Mouse (Mus musculus): ENCODE data around the gene Pou2f1.
A peak's percentile ranks its signal among the peaks of the same experiment; 100 is the strongest.

Pou2f1 gene

GRCm38 (mm10) chr1:165882146-165882900 is 120.2 kb downstream of the Pou2f1 start:
- DNase-seq (ENCODE audit: low read depth, low spot score), result peak; percentile 31

- no peak for DNase-seq (ENCODE audit: low read depth, low spot score)
These were observed 123.7 kb downstream of the Pou2f1 start for GRCm38 (mm10) chr1:165878751-165879150.

- DNase-seq (ENCODE audit: low read depth, low spot score), result no peak
These were observed 126.8 kb downstream of the Pou2f1 start for GRCm38 (mm10) chr1:165875520-165876284.

GRCm38 (mm10) chr1:165874645-165875044 is 127.8 kb downstream of the Pou2f1 start:
- no peak for DNase-seq (ENCODE audit: low read depth, low spot score)

GRCm38 (mm10) chr1:165868659-165869058 is 133.8 kb downstream of the Pou2f1 start:
- no peak for DNase-seq (ENCODE audit: low read depth, low spot score)

- no peak for DNase-seq (ENCODE audit: low read depth, low spot score)
These were observed 135.7 kb downstream of the Pou2f1 start for GRCm38 (mm10) chr1:165866630-165867280.

- DNase-seq (ENCODE audit: low read depth, low spot score), result peak; percentile 51
These were observed 137.3 kb downstream of the Pou2f1 start for GRCm38 (mm10) chr1:165864864-165865795.

GRCm38 (mm10) chr1:165862059-165862458 is 140.4 kb downstream of the Pou2f1 start:
- no peak for DNase-seq (ENCODE audit: low read depth, low spot score)

GRCm38 (mm10) chr1:165861235-165861609 is 141.3 kb downstream of the Pou2f1 start:
- DNase-seq (ENCODE audit: low read depth, low spot score), result no peak

GRCm38 (mm10) chr1:165860373-165861234 is 141.9 kb downstream of the Pou2f1 start:
- no peak for DNase-seq (ENCODE audit: low read depth, low spot score)

GRCm38 (mm10) chr1:165858356-165858755 is 144.1 kb downstream of the Pou2f1 start:
- DNase-seq (ENCODE audit: low read depth, low spot score), result no peak

GRCm38 (mm10) chr1:165857279-165857678 is 145.2 kb downstream of the Pou2f1 start:
- DNase-seq (ENCODE audit: low read depth, low spot score), result no peak

GRCm38 (mm10) chr1:165855759-165856545 is 146.5 kb downstream of the Pou2f1 start:
- no peak for DNase-seq (ENCODE audit: low read depth, low spot score)

- peak; percentile 77 for DNase-seq (ENCODE audit: low read depth, low spot score)
These were observed 148.6 kb downstream of the Pou2f1 start for GRCm38 (mm10) chr1:165853729-165854420.

- no peak for DNase-seq (ENCODE audit: low read depth, low spot score)
These were observed 149.3 kb downstream of the Pou2f1 start for GRCm38 (mm10) chr1:165853131-165853721.

GRCm38 (mm10) chr1:165852131-165852530 is 150.3 kb downstream of the Pou2f1 start:
- no peak for DNase-seq (ENCODE audit: low read depth, low spot score)

- DNase-seq (ENCODE audit: low read depth, low spot score), result no peak
These were observed 152.7 kb downstream of the Pou2f1 start for GRCm38 (mm10) chr1:165849458-165850445.

All from forelimb bud, embryonic 11.5 days (tissue).